Mouse (Mus musculus): ENCODE measurements around the gene Akap13. TPM values are rescaled to one million over a fixed set of nuclear protein-coding genes. Genes with fewer than 3 reads are reported as not detected.
A peak's percentile ranks its signal among the peaks of the same experiment; 100 is the strongest.

The Akap13 gene
- total and polyA plus RNA-seq, 2 experiments: 8.5 to 92.1 TPM

DNA sequence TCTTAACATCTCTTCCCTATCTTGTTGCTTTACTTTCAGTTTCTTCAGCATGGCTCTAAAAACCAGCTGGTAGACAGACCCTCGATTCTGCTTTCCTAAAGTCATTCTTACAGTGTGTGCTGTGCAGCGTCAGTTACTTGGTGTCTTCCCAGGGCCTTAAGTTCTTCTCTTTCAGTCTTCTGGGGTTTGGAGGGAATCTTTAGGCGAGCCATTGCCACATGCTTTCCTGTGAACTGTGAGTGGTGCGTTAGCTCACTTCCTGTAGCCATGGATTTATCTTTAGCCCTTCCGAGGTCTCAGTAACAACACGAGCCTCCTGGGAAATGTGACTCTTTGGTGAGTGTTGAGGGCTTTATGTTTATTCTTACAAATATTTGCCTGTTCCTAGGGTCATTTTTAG, 214.1 kb downstream of the Akap13 start:
- peak overlapping the region; percentile 54; the same call in 1 of the 2 replicates for H3K27ac ChIP-seq (replicated peaks; ENCODE audit: insufficient read depth, low read depth, low read length)
- H3K4me3 ChIP-seq (ENCODE audit: insufficient read depth, low read depth, low read length): no peak overlapping the region
- no peak for DNase-seq (ENCODE audit: extremely low read depth, low read depth, low spot score)
- TF ChIP-seq CTCF (IDR thresholded peaks at IDR 0.05; ENCODE audit: low read depth, low read length) (no peak), POLR2A (IDR thresholded peaks at IDR 0.05; ENCODE audit: extremely low read depth, insufficient read depth, low read length) (no peak)
- no peak overlapping the region for H3K9ac ChIP-seq (ENCODE audit: low read depth, low read length)
- H3K4me1 ChIP-seq (ENCODE audit: control insufficient read depth, insufficient read depth, low read length): peaks cover 14% of the 10 kb centered on the region
- peaks cover 19% of the 10 kb centered on the region for H3K36me3 ChIP-seq (ENCODE audit: control insufficient read depth, insufficient read depth, low read length)
- 56% methylated on average over 6 of the region's 6 CpGs for WGBS
- H3K27me3 ChIP-seq (ENCODE audit: control insufficient read depth, insufficient read depth, low read length): no peaks in the 10 kb centered on the region
- H3K79me2 ChIP-seq (ENCODE audit: control insufficient read depth, insufficient read depth, low read length): peaks cover 10% of the 10 kb centered on the region; the same call in 1 of the 2 replicates

- no peaks in the 10 kb centered on the region for H3K27me3 ChIP-seq (ENCODE audit: control insufficient read depth, insufficient read depth, low read length)
- peaks cover 32% of the 10 kb centered on the region for H3K36me3 ChIP-seq (ENCODE audit: control insufficient read depth, insufficient read depth, low read length)
- H3K9ac ChIP-seq (ENCODE audit: low read depth, low read length): no peak overlapping the region
- 53% methylated on average over 9 of the region's 9 CpGs for WGBS
- H3K79me2 ChIP-seq (ENCODE audit: control insufficient read depth, insufficient read depth, low read length): no peaks in the 10 kb centered on the region
- peak; percentile 69 for DNase-seq (ENCODE audit: extremely low read depth, low read depth, low spot score)
- H3K4me3 ChIP-seq (ENCODE audit: insufficient read depth, low read depth, low read length): no peak overlapping the region
- peaks cover 5% of the 10 kb centered on the region; the same call in 1 of the 2 replicates for H3K4me1 ChIP-seq (ENCODE audit: control insufficient read depth, insufficient read depth, low read length)
- TF ChIP-seq CTCF (IDR thresholded peaks at IDR 0.05; ENCODE audit: low read depth, low read length) (no peak), POLR2A (IDR thresholded peaks at IDR 0.05; ENCODE audit: extremely low read depth, insufficient read depth, low read length) (no peak)
- H3K27ac ChIP-seq (replicated peaks; ENCODE audit: insufficient read depth, low read depth, low read length): no peak overlapping the region
These were observed 224.3 kb downstream of the Akap13 start for GRCm38 (mm10) chr7:75679631-75680030.

GRCm38 (mm10) chr7:75682901-75683300, 227.6 kb downstream of the Akap13 start:
- TF ChIP-seq CTCF (IDR thresholded peaks at IDR 0.05; ENCODE audit: low read depth, low read length) (no peak), POLR2A (IDR thresholded peaks at IDR 0.05; ENCODE audit: extremely low read depth, insufficient read depth, low read length) (no peak)
- no peaks in the 10 kb centered on the region for H3K79me2 ChIP-seq (ENCODE audit: control insufficient read depth, insufficient read depth, low read length)
- no peak overlapping the region for H3K27ac ChIP-seq (replicated peaks; ENCODE audit: insufficient read depth, low read depth, low read length)
- H3K9ac ChIP-seq (ENCODE audit: low read depth, low read length): no peak overlapping the region
- no peak for DNase-seq (ENCODE audit: extremely low read depth, low read depth, low spot score)
- peaks cover 7% of the 10 kb centered on the region; the same call in 1 of the 2 replicates for H3K4me1 ChIP-seq (ENCODE audit: control insufficient read depth, insufficient read depth, low read length)
- H3K4me3 ChIP-seq (ENCODE audit: insufficient read depth, low read depth, low read length): no peak overlapping the region
- WGBS: 90% methylated on average over 1 of the region's 1 CpGs
- H3K27me3 ChIP-seq (ENCODE audit: control insufficient read depth, insufficient read depth, low read length): no peaks in the 10 kb centered on the region
- H3K36me3 ChIP-seq (ENCODE audit: control insufficient read depth, insufficient read depth, low read length): peaks cover 38% of the 10 kb centered on the region

DNA sequence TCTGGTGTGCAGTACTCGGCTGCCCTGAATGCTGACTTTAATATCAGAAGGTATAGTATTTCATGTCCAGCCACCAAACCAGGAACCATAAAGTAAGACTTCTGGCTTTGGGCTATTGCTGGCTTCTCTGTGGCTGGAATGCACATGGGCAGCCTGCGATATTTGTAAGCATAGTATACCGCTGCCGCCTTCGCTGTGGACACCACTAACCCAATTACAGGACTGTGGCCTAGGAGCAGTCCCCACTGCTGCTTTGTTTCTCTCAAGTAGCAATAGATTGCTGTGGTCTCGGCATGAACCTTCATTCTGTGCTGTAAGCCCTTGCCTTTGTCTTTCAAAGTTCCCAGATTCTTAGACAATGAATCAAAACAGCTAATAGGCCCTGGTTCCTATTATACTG, 228.1 kb downstream of the Akap13 start:
- DNase-seq (ENCODE audit: extremely low read depth, low read depth, low spot score): no peak
- H3K27me3 ChIP-seq (ENCODE audit: control insufficient read depth, insufficient read depth, low read length): no peaks in the 10 kb centered on the region
- TF ChIP-seq POLR2A (IDR thresholded peaks at IDR 0.05; ENCODE audit: extremely low read depth, insufficient read depth, low read length) (no peak), CTCF (IDR thresholded peaks at IDR 0.05; ENCODE audit: low read depth, low read length) (no peak)
- 94% methylated on average over 6 of the region's 6 CpGs for WGBS
- no peak overlapping the region for H3K4me3 ChIP-seq (ENCODE audit: insufficient read depth, low read depth, low read length)
- peaks cover 7% of the 10 kb centered on the region; the same call in 1 of the 2 replicates for H3K4me1 ChIP-seq (ENCODE audit: control insufficient read depth, insufficient read depth, low read length)
- H3K9ac ChIP-seq (ENCODE audit: low read depth, low read length): no peak overlapping the region
- no peak overlapping the region for H3K27ac ChIP-seq (replicated peaks; ENCODE audit: insufficient read depth, low read depth, low read length)
- H3K36me3 ChIP-seq (ENCODE audit: control insufficient read depth, insufficient read depth, low read length): peaks cover 39% of the 10 kb centered on the region
- H3K79me2 ChIP-seq (ENCODE audit: control insufficient read depth, insufficient read depth, low read length): no peaks in the 10 kb centered on the region

DNA sequence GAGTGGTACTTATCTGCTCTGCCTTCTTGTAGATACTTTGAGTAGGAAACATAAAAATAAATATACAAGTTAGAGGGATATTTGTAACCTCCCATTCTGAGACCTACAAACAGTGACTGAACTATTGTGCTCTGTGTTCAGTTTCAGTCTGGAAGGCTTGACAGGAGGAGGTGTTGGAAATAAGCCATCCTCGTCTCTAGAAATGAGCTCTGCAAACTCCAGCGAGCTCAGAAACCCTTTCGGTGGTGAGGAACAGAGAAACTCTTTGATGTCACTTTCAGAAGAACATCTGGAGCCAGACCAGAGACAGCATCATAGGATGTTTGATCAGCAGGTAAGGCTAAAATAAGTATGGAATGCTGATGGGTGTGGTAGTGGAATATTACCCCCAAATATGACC, 229.6 kb downstream of the Akap13 start:
- no peak for DNase-seq (ENCODE audit: extremely low read depth, low read depth, low spot score)
- Histone ChIP-seq H3K9ac (ENCODE audit: low read depth, low read length) (no peak overlapping the region), H3K79me2 (ENCODE audit: control insufficient read depth, insufficient read depth, low read length) (no peaks in the 10 kb centered on the region; the same call in 1 of the 2 replicates), H3K4me1 (ENCODE audit: control insufficient read depth, insufficient read depth, low read length) (peaks cover 2% of the 10 kb centered on the region; the same call in 1 of the 2 replicates), H3K27me3 (ENCODE audit: control insufficient read depth, insufficient read depth, low read length) (no peaks in the 10 kb centered on the region), H3K4me3 (ENCODE audit: insufficient read depth, low read depth, low read length) (no peak overlapping the region), H3K27ac (replicated peaks; ENCODE audit: insufficient read depth, low read depth, low read length) (no peak overlapping the region), H3K36me3 (ENCODE audit: control insufficient read depth, insufficient read depth, low read length) (peaks cover 45% of the 10 kb centered on the region)
- 87% methylated on average over 3 of the region's 3 CpGs for WGBS
- TF ChIP-seq CTCF (IDR thresholded peaks at IDR 0.05; ENCODE audit: low read depth, low read length) (no peak), POLR2A (IDR thresholded peaks at IDR 0.05; ENCODE audit: extremely low read depth, insufficient read depth, low read length) (no peak)

- TF ChIP-seq POLR2A (IDR thresholded peaks at IDR 0.05; ENCODE audit: extremely low read depth, insufficient read depth, low read length) (no peak), CTCF (IDR thresholded peaks at IDR 0.05; ENCODE audit: low read depth, low read length) (no peak)
- H3K27me3 ChIP-seq (ENCODE audit: control insufficient read depth, insufficient read depth, low read length): no peaks in the 10 kb centered on the region
- H3K27ac ChIP-seq (replicated peaks; ENCODE audit: insufficient read depth, low read depth, low read length): no peak overlapping the region
- H3K4me1 ChIP-seq (ENCODE audit: control insufficient read depth, insufficient read depth, low read length): peaks cover 2% of the 10 kb centered on the region; the same call in 1 of the 2 replicates
- no peak overlapping the region for H3K9ac ChIP-seq (ENCODE audit: low read depth, low read length)
- DNase-seq (ENCODE audit: extremely low read depth, low read depth, low spot score): peak; percentile 39
- 69% methylated on average over 7 of the region's 7 CpGs for WGBS
- peaks cover 2% of the 10 kb centered on the region; the same call in 1 of the 2 replicates for H3K79me2 ChIP-seq (ENCODE audit: control insufficient read depth, insufficient read depth, low read length)
- H3K36me3 ChIP-seq (ENCODE audit: control insufficient read depth, insufficient read depth, low read length): peaks cover 51% of the 10 kb centered on the region
- H3K4me3 ChIP-seq (ENCODE audit: insufficient read depth, low read depth, low read length): no peak overlapping the region
These were observed 230.9 kb downstream of the Akap13 start for GRCm38 (mm10) chr7:75686046-75686826.
